Mouse (Mus musculus): ENCODE data around the gene Slc1a4.

GRCm38 (mm10) chr11:20347548-20347947 lies 15.0 kb upstream of the Slc1a4 start:
- TF ChIP-seq POLR2A (IDR thresholded peaks at IDR 0.05; ENCODE audit: borderline replicate concordance, extremely low read depth, low read depth, low read length) (no peak), CTCF (IDR thresholded peaks at IDR 0.05; ENCODE audit: insufficient read depth, low read length) (no peak)
